8 mouse cellular contexts compared by ENCODE assay signal in the genomic region with DNA sequence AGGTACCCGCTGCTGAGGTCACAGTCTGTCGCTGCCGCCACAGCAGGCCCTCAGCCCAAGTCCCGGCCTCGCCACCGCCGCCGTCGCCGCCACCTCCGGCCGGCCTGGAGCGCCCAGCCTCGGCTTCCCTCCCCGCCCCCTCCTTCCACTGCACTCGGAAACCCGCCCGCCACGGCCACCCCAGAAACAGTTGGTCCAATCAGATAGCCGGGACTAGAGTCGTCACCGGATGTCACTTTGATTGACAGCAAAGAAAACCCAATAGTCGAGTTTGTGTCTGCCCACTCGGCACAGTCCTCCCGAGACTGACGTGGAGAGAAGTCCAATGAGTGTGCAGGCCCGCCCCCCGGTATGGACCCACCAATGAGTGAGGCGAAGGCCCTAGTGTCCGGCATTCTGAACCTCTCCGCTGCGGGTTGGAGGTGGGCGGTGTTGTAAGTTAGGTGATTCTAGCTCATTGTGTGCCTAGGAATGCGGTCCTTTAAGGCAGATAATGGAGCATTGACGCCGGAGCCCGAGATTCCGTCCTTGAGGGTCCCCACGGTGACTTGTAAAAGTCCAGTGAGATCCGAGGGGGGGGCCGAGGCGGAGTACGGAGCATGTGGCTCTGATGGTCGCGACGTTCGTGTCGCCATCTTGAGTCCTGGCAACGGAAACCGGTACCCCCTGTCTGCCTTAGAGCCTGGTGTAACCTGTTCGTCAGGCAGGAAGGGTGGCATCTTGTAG. TPM values are rescaled to one million over a fixed set of nuclear protein-coding genes. Genes with fewer than 3 reads are reported as not detected.
DNase-seq lines count a peak whose midpoint lies in the region; ATAC-seq lines count a peak whose summit lies in the region.

A gene (minus strand): TSS at position 156 of the 726 bp plus-strand sequence.

- peak within 1 kb of the TSS; percentile 89 for H3K4me3 ChIP-seq in hindbrain, embryonic 15.5 days

- H3K27me3 ChIP-seq in hindbrain, embryonic 15.5 days, result no peaks in the 10 kb centered on the region

- peak within 1 kb of the TSS; percentile 83 for H3K9ac ChIP-seq in hindbrain, embryonic 15.5 days

- H3K9me3 ChIP-seq in hindbrain, embryonic 15.5 days, result no peaks in the 10 kb centered on the region

- H3K4me2 ChIP-seq in hindbrain, embryonic 15.5 days, result peak within 1 kb of the TSS; percentile 86

- H3K36me3 ChIP-seq in hindbrain, embryonic 15.5 days, result peaks cover 2% of the 10 kb centered on the region; the same call in 1 of the 2 replicates

- under 1% methylated on average over 51 of the region's 51 CpGs for WGBS in hindbrain, embryonic 15.5 days

- peak within 1 kb of the TSS; percentile 98 for H3K27ac ChIP-seq in hindbrain, embryonic 15.5 days (replicated peaks)

- peak; percentile 100 for ATAC-seq in hindbrain, embryonic 15.5 days (ENCODE audit: low FRiP score, low read depth)

- peak; percentile 98 for DNase-seq in T-cell, adult 2 months (ENCODE audit: low spot score)
- peak; percentile 98 to 99 for DNase-seq in cerebellum, postnatal 36 days
- peak; percentile 98 to 99 for DNase-seq in frontal cortex, postnatal 36 days (ENCODE audit: low spot score in 2 of 2)
- peak; percentile 100 for DNase-seq in left cerebral cortex, adult 11 months (ENCODE audit: low spot score)
- DNase-seq in lung, postnatal 4 days, result peak; percentile 98 to 99
- DNase-seq in retina, postnatal 7 days (ENCODE audit: low read depth, low spot score), result peak; percentile 97
- DNase-seq in urinary bladder, adult 2 months (ENCODE audit: low spot score), result peak; percentile 92

- H3K4me1 ChIP-seq in hindbrain, embryonic 15.5 days (replicated peaks), result peaks cover 47% of the 10 kb centered on the region

RNA-seq across cellular contexts. Expression of the gene that starts here (rescaled TPM):
- polyA plus RNA-seq in hindbrain, embryonic 15.5 days (2015; fragmentation: Nextera tagmentation; extraction: Ambion mirVana), result 74.3 and 80.5 TPM in 2 replicates
- 120 and 137 TPM in 2 replicates for polyA plus RNA-seq in urinary bladder, adult 2 months (2012; rRNA removed)

Comparison
In these comparisons a context has a peak if more than half of its experiments do, and no peak if none do; other contexts are left out.
1. Peak in every context shown above with its lines: DNase-seq, ATAC-seq, H3K4me3 ChIP-seq and H3K27ac ChIP-seq.